Comparison of ENCODE assay signal across 18 mouse cellular contexts in genomic region chr8:127814785-127815523, GRCm38 (mm10).
DNase-seq lines count a peak whose midpoint lies in the region; ATAC-seq and TF ChIP-seq lines count a peak whose summit lies in the region.
"Had no signal": no experiment of that assay in that cellular context is flagged by ENCODE, and none has a peak within 500 bp of the region (broad histone marks: within the 10 kb centered on the region; RNA-seq: fewer than 3 reads in every experiment).

No protein-coding gene starts in this region.

- no peaks in the 10 kb centered on the region for H3K9me3 ChIP-seq in CH12.LX (replicated peaks; ENCODE audit: low read length)
- no peaks in the 10 kb centered on the region for H3K9me3 ChIP-seq in lung, postnatal 0 days (ENCODE audit: low read length)
- no peaks in the 10 kb centered on the region for H3K9me3 ChIP-seq in hindbrain, embryonic 12.5 days (replicated peaks)
- H3K9me3 ChIP-seq in forebrain, embryonic 12.5 days = no peaks in the 10 kb centered on the region
- H3K9me3 ChIP-seq: embryonic facial prominence, embryonic 13.5 days; kidney, embryonic 15.5 days; neural tube, embryonic 13.5 days had no signal

- no peaks in the 10 kb centered on the region for H3K79me2 ChIP-seq in CH12.LX (replicated peaks; ENCODE audit: control insufficient read depth, extremely low read depth, insufficient read depth, poor library complexity, severe bottlenecking)

- 69% methylated on average over 9 of the region's 9 CpGs for WGBS in lung, postnatal 0 days
- 85% methylated on average over 9 of the region's 9 CpGs for WGBS in hindbrain, embryonic 12.5 days
- 86% methylated on average over 9 of the region's 9 CpGs for WGBS in forebrain, embryonic 12.5 days

- H3K9ac ChIP-seq in CH12.LX (ENCODE audit: insufficient read depth, low read depth) = peak overlapping the region; percentile 66
- no peak overlapping the region for H3K9ac ChIP-seq in lung, postnatal 0 days (replicated peaks; ENCODE audit: low read depth)
- no peak overlapping the region for H3K9ac ChIP-seq in hindbrain, embryonic 12.5 days
- H3K9ac ChIP-seq in forebrain, embryonic 12.5 days = no peak overlapping the region
- H3K9ac ChIP-seq: embryonic facial prominence, embryonic 13.5 days; kidney, embryonic 15.5 days; neural tube, embryonic 13.5 days had no signal

- DNase-seq in CD4-positive helper T cell, adult 2 months (ENCODE audit: low read depth, low spot score) = peak; percentile 21
- peak; percentile 86 for DNase-seq in CH12.LX (ENCODE audit: extremely low read depth)
- DNase-seq in thymus, postnatal 10 days (ENCODE audit: low spot score in 2 of 2) = peak; percentile 35 to 41
- DNase-seq in lung, postnatal 0 days (ENCODE audit: low spot score) = no peak
- DNase-seq: adrenal gland, postnatal 10 days; heart, adult 2 months; liver; midbrain, embryonic 14.5 days; right cerebral cortex, postnatal 14 days had no signal

- H3K36me3 ChIP-seq in CH12.LX (replicated peaks in 1 of 2; ENCODE audit: control insufficient read depth in 1 of 2, insufficient read depth in 1 of 2, low read length in 1 of 2) = no peaks in the 10 kb centered on the region
- no peaks in the 10 kb centered on the region for H3K36me3 ChIP-seq in lung, postnatal 0 days (ENCODE audit: insufficient read depth, low read length)
- H3K36me3 ChIP-seq in hindbrain, embryonic 12.5 days = no peaks in the 10 kb centered on the region
- no peaks in the 10 kb centered on the region for H3K36me3 ChIP-seq in forebrain, embryonic 12.5 days (replicated peaks)
- H3K36me3 ChIP-seq: embryonic facial prominence, embryonic 13.5 days; kidney, embryonic 15.5 days; neural tube, embryonic 13.5 days had no signal

- no peak; the same call in 1 of the 2 replicates for TF ChIP-seq EP300 in CH12.LX (IDR thresholded peaks at IDR 0.05; ENCODE audit: low read length)
- no peak for TF ChIP-seq EP300 in lung, postnatal 0 days (IDR thresholded peaks at IDR 0.05)

- peak; percentile 98 for ATAC-seq in megakaryocyte, adult 5-6 weeks (ENCODE audit: poor library complexity, severe bottlenecking)
- no peak for ATAC-seq in lung, postnatal 0 days
- ATAC-seq in hindbrain, embryonic 12.5 days (ENCODE audit: low FRiP score) = no peak
- no peak for ATAC-seq in forebrain, embryonic 12.5 days (ENCODE audit: low FRiP score)
- ATAC-seq: forebrain, embryonic 14.5 days; hindbrain, postnatal 0 days had no signal

- no peak for TF ChIP-seq CTCF in CH12.LX (conservative IDR thresholded peaks at IDR 0.05 in 1 of 2, IDR thresholded peaks at IDR 0.05 in 1 of 2; ENCODE audit: low read depth in 2 of 2, low read length in 2 of 2)
- no peak for TF ChIP-seq CTCF in lung, postnatal 0 days (IDR thresholded peaks at IDR 0.05)

- TF ChIP-seq RAD21 in CH12.LX (IDR thresholded peaks at IDR 0.05; ENCODE audit: low read depth, low read length) = no peak

- no peak overlapping the region; the same call in 1 of the 2 replicates for H3K27ac ChIP-seq in CH12.LX (ENCODE audit: insufficient read depth, low read depth)
- no peak overlapping the region for H3K27ac ChIP-seq in lung, postnatal 0 days (ENCODE audit: low read length)
- no peak overlapping the region for H3K27ac ChIP-seq in hindbrain, embryonic 12.5 days
- H3K27ac ChIP-seq in forebrain, embryonic 12.5 days = no peak overlapping the region
- H3K27ac ChIP-seq: embryonic facial prominence, embryonic 13.5 days; heart, adult 2 months; hindbrain, postnatal 0 days; kidney, embryonic 15.5 days; layer of hippocampus, adult 2 months; neural tube, embryonic 13.5 days had no signal

- dilution Hi-C loops in CH12.LX (cut with MboI; ENCODE audit: extremely low pct_ligation_motif_present, extremely low pct_unique_long_range_greater_than_20kb, low sequenced_read_pairs) = no loop called here

- peak overlapping the region; percentile 44 for H3K4me2 ChIP-seq in CH12.LX (ENCODE audit: insufficient read depth, low read depth, poor library complexity, severe bottlenecking)
- no peak overlapping the region for H3K4me2 ChIP-seq in lung, postnatal 0 days (replicated peaks; ENCODE audit: low read depth, low read length)
- no peak overlapping the region for H3K4me2 ChIP-seq in hindbrain, embryonic 12.5 days (replicated peaks)
- H3K4me2 ChIP-seq in forebrain, embryonic 12.5 days = no peak overlapping the region
- H3K4me2 ChIP-seq: embryonic facial prominence, embryonic 13.5 days; kidney, embryonic 15.5 days; neural tube, embryonic 13.5 days had no signal

- peaks cover 21 to 59% of the 10 kb centered on the region in 2 experiments; a peak in 3 of 4 replicates for H3K4me1 ChIP-seq in CH12.LX (ENCODE audit: control insufficient read depth in 1 of 2, insufficient read depth in 2 of 2)
- no peaks in the 10 kb centered on the region for H3K4me1 ChIP-seq in lung, postnatal 0 days (ENCODE audit: insufficient read depth, low read depth, low read length)
- no peaks in the 10 kb centered on the region for H3K4me1 ChIP-seq in hindbrain, embryonic 12.5 days
- H3K4me1 ChIP-seq in forebrain, embryonic 12.5 days = no peaks in the 10 kb centered on the region
- H3K4me1 ChIP-seq: embryonic facial prominence, embryonic 13.5 days; kidney, embryonic 15.5 days; neural tube, embryonic 13.5 days had no signal

- in situ Hi-C loops in CH12.LX (cut with MboI; ENCODE audit: low pct_ligation_motif_present, low pct_unique_long_range_greater_than_20kb, low sequenced_read_pairs) = no loop called here

- no peaks in the 10 kb centered on the region for H3K27me3 ChIP-seq in CH12.LX (replicated peaks)
- H3K27me3 ChIP-seq in lung, postnatal 0 days (replicated peaks; ENCODE audit: insufficient read depth, low read length) = no peaks in the 10 kb centered on the region
- no peaks in the 10 kb centered on the region for H3K27me3 ChIP-seq in hindbrain, embryonic 12.5 days
- no peaks in the 10 kb centered on the region for H3K27me3 ChIP-seq in forebrain, embryonic 12.5 days
- H3K27me3 ChIP-seq: kidney, embryonic 15.5 days; neural tube, embryonic 13.5 days had no signal

- peak; percentile 65 for TF ChIP-seq POLR2A in CH12.LX (IDR thresholded peaks at IDR 0.05; ENCODE audit: low read depth, low read length)

- peak overlapping the region in 1 of 3 experiments; percentile 23 for H3K4me3 ChIP-seq in CH12.LX (replicated peaks in 1 of 3; ENCODE audit: low read depth in 2 of 3, low read length in 2 of 3, poor library complexity in 1 of 3)
- H3K4me3 ChIP-seq in lung, postnatal 0 days (ENCODE audit: low read depth, low read length) = no peak overlapping the region
- H3K4me3 ChIP-seq in hindbrain, embryonic 12.5 days = no peak overlapping the region
- no peak overlapping the region for H3K4me3 ChIP-seq in forebrain, embryonic 12.5 days (replicated peaks)
- H3K4me3 ChIP-seq: embryonic facial prominence, embryonic 13.5 days; heart, adult 2 months; kidney, embryonic 15.5 days; layer of hippocampus, adult 2 months; neural tube, embryonic 13.5 days had no signal

TF ChIP-seq in CH12.LX, 34 proteins besides CTCF, POLR2A, EP300 and RAD21:
- no peak for TF ChIP-seq POLR2AphosphoS2 (IDR thresholded peaks at IDR 0.05; ENCODE audit: low read depth, low read length)
- no peak for TF ChIP-seq JUN (IDR thresholded peaks at IDR 0.05; ENCODE audit: insufficient read depth, low read depth, low read length)
- TF ChIP-seq MXI1 (IDR thresholded peaks at IDR 0.05; ENCODE audit: low read depth, low read length) = no peak
- TF ChIP-seq MAX (IDR thresholded peaks at IDR 0.05; ENCODE audit: low read length) = peak; percentile 39; the same call in 1 of the 2 replicates
- TF ChIP-seq JUND (conservative IDR thresholded peaks at IDR 0.05; ENCODE audit: low read depth, low read length) = no peak
- 0 out of 2 replicates have a peak, but pooled peaks have one; percentile 28 for TF ChIP-seq TCF12 (IDR thresholded peaks at IDR 0.05; ENCODE audit: low read depth, low read length)
- no peak for TF ChIP-seq CHD2 (IDR thresholded peaks at IDR 0.05; ENCODE audit: low read length)
- 0 out of 2 replicates have a peak, but pooled peaks have one; percentile 31 for TF ChIP-seq SIN3A (IDR thresholded peaks at IDR 0.05; ENCODE audit: low read length)
- 0 out of 2 replicates have a peak, but pooled peaks have one; percentile 1 for TF ChIP-seq SMC3 (IDR thresholded peaks at IDR 0.05; ENCODE audit: low read depth, low read length)
- TF ChIP-seq PAX5 (IDR thresholded peaks at IDR 0.05; ENCODE audit: low read length) = no peak
- no peak for TF ChIP-seq KAT2A (IDR thresholded peaks at IDR 0.05; ENCODE audit: insufficient replicate concordance, low read length)
- no peak for TF ChIP-seq NRF1 (IDR thresholded peaks at IDR 0.05; ENCODE audit: low read depth, low read length)
- TF ChIP-seq CHD1 (IDR thresholded peaks at IDR 0.05; ENCODE audit: low read depth, low read length) = no peak
- TF ChIP-seq BHLHE40 (IDR thresholded peaks at IDR 0.05; ENCODE audit: low read depth, low read length) = peak; percentile 47; the same call in 1 of the 2 replicates
- TF ChIP-seq USF2 (conservative IDR thresholded peaks at IDR 0.05; ENCODE audit: low read depth, low read length) = no peak
- TF ChIP-seq HCFC1 (IDR thresholded peaks at IDR 0.05; ENCODE audit: low read depth, low read length) = peak; percentile 40; the same call in 1 of the 2 replicates
- TF ChIP-seq ELF1 (IDR thresholded peaks at IDR 0.05; ENCODE audit: low read depth, low read length) = peak; percentile 85
- TF ChIP-seq GABPA (IDR thresholded peaks at IDR 0.05; ENCODE audit: insufficient replicate concordance, low read depth, low read length) = no peak
- peak; percentile 53; the same call in 1 of the 2 replicates for TF ChIP-seq NELFE (IDR thresholded peaks at IDR 0.05; ENCODE audit: low read depth, low read length)
- no peak for TF ChIP-seq E2F4 (IDR thresholded peaks at IDR 0.05; ENCODE audit: insufficient replicate concordance, low read depth, low read length)
- TF ChIP-seq TBP (conservative IDR thresholded peaks at IDR 0.05; ENCODE audit: low read depth, low read length) = peak; percentile 79
- TF ChIP-seq IRF4 (IDR thresholded peaks at IDR 0.05; ENCODE audit: low read depth, low read length) = 0 out of 2 replicates have a peak, but pooled peaks have one; percentile 31
